Mouse (Mus musculus) brown adipose tissue, adult 24 weeks (tissue): ENCODE measurements around the gene Lmnb2. TPM values are rescaled to one million over a fixed set of nuclear protein-coding genes. Genes with fewer than 3 reads are reported as not detected.

ENCODE experiments used
- H3K27ac ChIP-seq: fragments of 200-500 bp; replicated peaks from 2 replicates; pipeline ENCODE4 v1.5.1; 2012; ENCODE audit warnings: low read depth, mild to moderate bottlenecking, low read length
- H3K4me1 ChIP-seq: fragments of 200-500 bp; 2 replicates; pipeline ENCODE4 v1.6.1; 2012; ENCODE audit warnings: low read length, mixed read lengths; ENCODE audit not compliant: control insufficient read depth, insufficient read depth, insufficient read length
- H3K4me3 ChIP-seq: fragments of 200-500 bp; 2 replicates; pipeline ENCODE4 v1.5.1; 2012; ENCODE audit warnings: low read depth, mild to moderate bottlenecking, low read length, moderate library complexity; ENCODE audit not compliant: insufficient read depth
- polyA plus RNA-seq: library from polyadenylated mRNA; stranded (reverse); fragments of >200 nt; gene quantifications from 2 replicates; pipeline ENCODE4 v1.2.4, GENCODE M21; 2012; ENCODE audit not compliant: missing spikeins, insufficient read depth, insufficient read length

Gene Lmnb2
- polyA plus RNA-seq, 1 experiment = 1.9 TPM

DNA sequence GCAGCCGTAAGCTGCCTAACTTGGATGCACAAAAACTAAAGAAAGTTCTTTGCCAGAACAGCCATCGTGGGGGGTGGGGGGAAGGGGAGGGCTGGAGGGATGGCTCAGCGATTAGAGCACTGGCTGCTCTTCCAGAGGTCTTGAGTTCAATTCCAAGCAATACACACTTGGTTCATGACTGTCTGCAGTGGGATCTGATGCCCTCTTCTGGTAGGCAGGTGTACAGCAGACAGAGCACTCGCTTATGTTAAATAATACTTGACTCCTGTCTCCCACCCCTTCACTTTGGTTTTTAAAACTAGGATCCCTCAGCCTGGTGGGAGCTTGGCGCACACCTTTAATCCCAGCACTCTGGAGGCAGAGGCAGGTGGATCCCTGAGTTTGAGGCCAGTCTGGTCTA, 42.0 kb downstream of the Lmnb2 start:
- H3K4me3 ChIP-seq = no peak overlapping the region
- H3K4me1 ChIP-seq = no peaks in the 10 kb centered on the region
- no peak overlapping the region for H3K27ac ChIP-seq

DNA sequence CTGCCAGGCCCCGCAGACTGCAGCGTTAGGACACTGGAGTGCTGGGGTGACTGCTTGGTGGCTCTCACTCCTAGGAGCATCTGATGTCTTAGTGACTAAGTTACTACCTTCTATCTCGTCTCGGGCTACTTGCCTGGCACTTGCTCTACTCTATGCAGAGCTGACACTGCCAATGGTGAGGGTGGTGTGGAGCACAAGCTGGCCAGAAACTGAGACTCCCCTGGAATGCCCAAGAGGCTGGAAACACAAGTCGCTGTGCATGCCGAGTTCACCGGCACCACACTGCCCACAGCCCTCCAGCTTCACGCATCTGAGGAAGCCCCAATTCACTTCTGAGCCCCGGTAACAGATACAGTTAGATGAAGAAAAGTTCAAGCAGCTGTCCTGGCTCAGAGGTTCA, 44.0 kb downstream of the Lmnb2 start:
- no peak overlapping the region for H3K4me3 ChIP-seq
- H3K27ac ChIP-seq = no peak overlapping the region
- H3K4me1 ChIP-seq = no peaks in the 10 kb centered on the region

GRCm38 (mm10) chr10:80871581-80871980, 46.5 kb downstream of the Lmnb2 start, which contains the start of gene Tmprss9:
Gene Tmprss9, plus strand, starts transcription at chr10:80871848.
- H3K4me3 ChIP-seq = no peak within 1 kb of the TSS

GRCm38 (mm10) chr10:80870993-80871392, 47.1 kb downstream of the Lmnb2 start:
- H3K27ac ChIP-seq = no peak overlapping the region
- H3K4me1 ChIP-seq = no peaks in the 10 kb centered on the region
- H3K4me3 ChIP-seq = no peak overlapping the region

More at GRCm38 (mm10) chr10:80871581-80871980, 46.5 kb downstream of the Lmnb2 start, which contains the start of gene Tmprss9:
- H3K27ac ChIP-seq = no peak within 1 kb of the TSS
- H3K4me1 ChIP-seq = no peaks in the 10 kb centered on the region

GRCm38 (mm10) chr10:80864446-80864845, 53.6 kb downstream of the Lmnb2 start:
- no peak overlapping the region for H3K27ac ChIP-seq
- no peak overlapping the region for H3K4me3 ChIP-seq
- H3K4me1 ChIP-seq = no peaks in the 10 kb centered on the region

DNA sequence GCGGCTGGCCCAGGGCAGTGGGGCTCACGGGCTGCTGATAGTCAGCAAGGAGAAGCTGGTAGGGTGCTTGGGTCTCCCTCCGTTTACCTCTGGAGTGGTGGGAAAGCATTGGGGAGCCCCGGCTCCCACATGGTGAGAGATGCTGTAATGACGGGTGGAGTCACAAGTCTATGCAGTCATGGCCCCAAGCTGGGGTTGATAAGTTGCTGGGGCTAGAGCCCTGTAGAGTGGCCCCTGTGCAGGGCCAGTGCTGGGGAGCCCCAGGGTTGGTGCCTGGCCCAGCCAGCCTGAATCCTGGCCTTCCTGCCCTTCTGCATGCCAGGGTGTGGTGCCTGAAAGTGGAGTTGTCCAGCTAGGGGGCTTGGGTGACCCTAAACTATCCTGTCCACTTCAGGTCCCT, 55.7 kb downstream of the Lmnb2 start:
- no peak overlapping the region for H3K27ac ChIP-seq
- H3K4me1 ChIP-seq = no peaks in the 10 kb centered on the region
- H3K4me3 ChIP-seq = no peak overlapping the region

DNA sequence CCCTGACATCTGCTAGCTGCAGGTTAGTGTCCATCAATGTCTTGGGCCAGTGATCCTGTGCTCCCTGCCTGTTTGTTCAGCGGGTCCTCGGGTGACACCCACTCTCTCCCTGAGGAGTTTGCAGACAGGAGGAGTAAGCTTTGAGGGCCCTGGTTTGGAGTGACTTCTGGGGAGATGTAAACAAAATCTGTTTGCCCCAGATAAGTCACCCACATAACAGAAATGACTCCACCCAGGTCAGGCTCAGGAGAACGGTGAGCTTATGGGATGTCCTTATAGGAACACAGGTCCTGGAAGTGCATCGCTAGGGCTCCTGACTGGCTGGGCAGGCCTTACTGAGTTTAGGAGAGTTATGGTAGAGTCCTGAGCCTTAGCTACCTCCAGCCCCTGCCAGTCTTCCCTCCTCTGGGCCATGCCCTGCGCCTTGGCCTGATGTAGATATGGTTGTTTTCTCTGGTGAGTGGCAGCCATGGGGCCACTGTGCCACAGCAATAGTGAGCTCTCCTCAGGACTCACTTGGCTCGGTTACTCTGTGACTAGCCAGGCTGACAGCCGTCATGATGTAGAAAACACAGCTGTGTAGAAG, 59.6 kb downstream of the Lmnb2 start:
- peaks cover 6% of the 10 kb centered on the region for H3K4me1 ChIP-seq
- no peak overlapping the region for H3K27ac ChIP-seq
- H3K4me3 ChIP-seq = no peak overlapping the region

- Histone ChIP-seq H3K4me3 (no peak overlapping the region), H3K27ac (no peak overlapping the region), H3K4me1 (peaks cover 6% of the 10 kb centered on the region)
These were observed 60.2 kb downstream of the Lmnb2 start for GRCm38 (mm10) chr10:80857848-80858247.

- H3K27ac ChIP-seq = no peak overlapping the region
- peaks cover 6% of the 10 kb centered on the region for H3K4me1 ChIP-seq
- H3K4me3 ChIP-seq = no peak overlapping the region
These were observed 60.7 kb downstream of the Lmnb2 start for GRCm38 (mm10) chr10:80857386-80857785.

- no peak overlapping the region for H3K4me3 ChIP-seq
- H3K4me1 ChIP-seq = peaks cover 6% of the 10 kb centered on the region
- H3K27ac ChIP-seq = no peak overlapping the region
These were observed 61.1 kb downstream of the Lmnb2 start for GRCm38 (mm10) chr10:80856908-80857307.

DNA sequence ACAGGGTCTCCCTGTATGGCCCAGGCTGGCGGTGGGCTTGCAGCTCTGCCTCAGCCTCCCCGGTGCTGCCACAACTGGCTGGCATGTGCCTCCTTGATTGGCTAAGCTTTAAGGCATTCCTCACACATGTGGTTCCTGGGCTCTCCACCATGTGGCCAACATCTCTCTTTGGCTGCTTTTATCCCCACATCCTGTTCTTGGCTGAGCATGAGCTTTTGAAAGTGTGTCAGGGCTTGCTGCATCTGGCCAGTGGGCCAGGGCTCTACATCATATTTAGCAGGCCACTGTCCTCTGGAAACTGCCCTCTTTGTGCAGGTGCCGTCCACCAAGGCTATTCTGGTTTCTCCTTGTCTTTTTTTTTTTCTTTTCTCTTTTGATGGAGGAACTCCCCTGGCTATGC, 61.8 kb downstream of the Lmnb2 start:
- 0 out of 2 replicates have a peak overlapping the region, but pooled peaks have one; percentile 2 for H3K4me3 ChIP-seq
- no peak overlapping the region for H3K27ac ChIP-seq
- peaks cover 6% of the 10 kb centered on the region for H3K4me1 ChIP-seq

- H3K4me1 ChIP-seq = peaks cover 6% of the 10 kb centered on the region
- H3K4me3 ChIP-seq = peak overlapping the region; percentile 62
- no peak overlapping the region for H3K27ac ChIP-seq
These were observed 62.3 kb downstream of the Lmnb2 start for GRCm38 (mm10) chr10:80855749-80856073.

- Histone ChIP-seq H3K4me3 (peak within 1 kb of the TSS; percentile 62), H3K27ac (0 out of 2 replicates have a peak within 1 kb of the TSS, but pooled peaks have one; percentile 6), H3K4me1 (peaks cover 6% of the 10 kb centered on the region)
These were observed 62.9 kb downstream of the Lmnb2 start, which contains the start of the genes Lsm7 and Sppl2b for GRCm38 (mm10) chr10:80854913-80855748. Gene Lsm7, minus strand, starts transcription at chr10:80855209. Gene Sppl2b, plus strand, starts transcription at chr10:80855275.
